Mouse (Mus musculus) liver, embryonic 12.5 days (tissue): ENCODE data around the gene Gucd1. TPM values are rescaled to one million over a fixed set of nuclear protein-coding genes. Genes with fewer than 3 reads are reported as not detected.
A peak's percentile ranks its signal among the peaks of the same experiment; 100 is the strongest.
"Not testable (repeated sequence)": the region's sequence is repeated elsewhere in the genome, so short reads cannot be mapped to it uniquely, and the experiment has no call there.

Experiments used
- ATAC-seq: fragments of 200-750 bp; cut with Nextera tagmentation; 2 replicates; pipeline ENCODE4 v1.8.0; 2017; ENCODE audit warnings: moderate number of reproducible peaks, mild to moderate bottlenecking, moderate library complexity
- H3K27ac ChIP-seq: fragments of 300-500 bp; sonication (generic); 2 replicates; pipeline ENCODE4 v1.5.1; 2016; ENCODE audit warnings: mild to moderate bottlenecking
- H3K27me3 ChIP-seq: fragments of 300-500 bp; sonication (generic); replicated peaks from 2 replicates; pipeline ENCODE4 v1.6.1; 2016; ENCODE audit warnings: mild to moderate bottlenecking, moderate library complexity
- H3K36me3 ChIP-seq: fragments of 300-500 bp; sonication (generic); 2 replicates; pipeline ENCODE4 v1.6.1; 2016; ENCODE audit warnings: mild to moderate bottlenecking, moderate library complexity
- H3K4me1 ChIP-seq: fragments of 300-500 bp; sonication (generic); 2 replicates; pipeline ENCODE4 v1.6.1; 2016
- H3K4me2 ChIP-seq: fragments of 300-500 bp; sonication (generic); 2 replicates; pipeline ENCODE4 v1.6.1; 2016; ENCODE audit warnings: mild to moderate bottlenecking, moderate library complexity
- H3K4me3 ChIP-seq: fragments of 300-500 bp; sonication (generic); 2 replicates; pipeline ENCODE4 v1.5.1; 2016; ENCODE audit warnings: mild to moderate bottlenecking, moderate library complexity
- H3K9ac ChIP-seq: fragments of 300-500 bp; sonication (generic); 2 replicates; pipeline ENCODE4 v1.6.1; 2016; ENCODE audit warnings: mild to moderate bottlenecking, moderate library complexity
- H3K9me3 ChIP-seq: fragments of 300-500 bp; sonication (generic); replicated peaks from 2 replicates; pipeline ENCODE4 v1.6.1; 2016; ENCODE audit warnings: mild to moderate bottlenecking, moderate library complexity
- WGBS: fragments of 180-500 bp; shearing (Covaris S2); methylation state at CpG from one replicate; pipeline ENCODE4 v1.1.7; 2016; ENCODE audit not compliant: insufficient replicate concordance; 5-methylcytosine and 5-hydroxymethylcytosine counted together
- polyA plus RNA-seq: library from polyadenylated mRNA; unstranded; fragments of >200 nt; fragmentation: Nextera tagmentation; extraction: Ambion mirVana; gene quantifications from 2 replicates; pipeline ENCODE4 v1.2.1, GENCODE M21; 2016

The Gucd1 gene
- polyA plus RNA-seq, 1 experiment from 2014 or later, result 50.5 TPM

DNA sequence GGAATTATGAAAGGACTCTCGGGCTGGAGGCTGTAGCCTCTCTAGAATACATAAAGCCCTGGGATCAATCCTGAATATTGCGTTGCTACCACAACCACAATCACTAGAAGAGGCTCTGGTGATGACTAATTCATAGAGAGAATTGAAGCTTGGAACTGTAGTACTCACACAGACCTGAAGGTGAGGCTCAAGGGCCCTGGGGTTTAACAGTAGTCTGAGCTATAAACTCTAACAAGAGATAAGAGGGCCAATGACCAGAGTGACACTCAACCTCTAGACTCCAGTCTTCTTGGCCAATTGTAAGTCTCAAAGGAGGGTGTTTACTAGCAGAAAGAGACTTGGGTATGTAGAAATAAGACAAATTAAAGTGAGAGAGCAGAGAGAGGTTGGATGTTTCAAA is 127.6 kb downstream of the Gucd1 start:
- Histone ChIP-seq H3K27me3 (no peaks in the 10 kb centered on the region), H3K4me3 (no peak overlapping the region), H3K4me2 (no peak overlapping the region), H3K27ac (no peak overlapping the region), H3K9me3 (no peaks in the 10 kb centered on the region; the same call in 1 of the 2 replicates), H3K9ac (no peak overlapping the region), H3K36me3 (no peaks in the 10 kb centered on the region), H3K4me1 (no peaks in the 10 kb centered on the region)
- WGBS, result 76% methylated on average over 2 of the region's 2 CpGs
- ATAC-seq, result no peak

- H3K9me3 ChIP-seq, result no peaks in the 10 kb centered on the region
- H3K4me3 ChIP-seq, result no peak overlapping the region
- ATAC-seq, result no peak
- H3K27me3 ChIP-seq, result no peaks in the 10 kb centered on the region
- no peak overlapping the region for H3K4me2 ChIP-seq
- WGBS, result 72% methylated on average over 10 of the region's 10 CpGs
- H3K4me1 ChIP-seq, result no peaks in the 10 kb centered on the region
- H3K27ac ChIP-seq, result no peak overlapping the region
- no peaks in the 10 kb centered on the region for H3K36me3 ChIP-seq
- H3K9ac ChIP-seq, result no peak overlapping the region
These were observed 139.1 kb downstream of the Gucd1 start for GRCm38 (mm10) chr10:75378688-75379087.

GRCm38 (mm10) chr10:75373655-75374351 is 144.0 kb downstream of the Gucd1 start:
- H3K27me3 ChIP-seq, H3K9ac ChIP-seq, H3K4me3 ChIP-seq, H3K27ac ChIP-seq, H3K4me1 ChIP-seq, H3K9me3 ChIP-seq, H3K36me3 ChIP-seq, H3K4me2 ChIP-seq, ATAC-seq: not testable (repeated sequence)
- WGBS, result 71% methylated on average over 16 of the region's 19 CpGs

GRCm38 (mm10) chr10:75365231-75365633 is 152.5 kb downstream of the Gucd1 start:
- WGBS, result 48% methylated on average over 6 of the region's 6 CpGs
- Histone ChIP-seq H3K9ac (no peak overlapping the region), H3K4me3 (no peak overlapping the region), H3K4me2 (peak overlapping the region; percentile 19; the same call in 1 of the 2 replicates), H3K27ac (no peak overlapping the region), H3K36me3 (no peaks in the 10 kb centered on the region), H3K4me1 (no peaks in the 10 kb centered on the region), H3K9me3 (no peaks in the 10 kb centered on the region), H3K27me3 (no peaks in the 10 kb centered on the region)
- ATAC-seq, result no peak

- Histone ChIP-seq H3K36me3 (no peaks in the 10 kb centered on the region), H3K27ac (0 out of 2 replicates have a peak overlapping the region, but pooled peaks have one; percentile 20), H3K9me3 (no peaks in the 10 kb centered on the region), H3K4me3 (no peak overlapping the region), H3K4me1 (no peaks in the 10 kb centered on the region), H3K27me3 (no peaks in the 10 kb centered on the region), H3K4me2 (no peak overlapping the region), H3K9ac (no peak overlapping the region)
- ATAC-seq, result no peak
- 69% methylated on average over 9 of the region's 9 CpGs for WGBS
These were observed 153.0 kb downstream of the Gucd1 start for GRCm38 (mm10) chr10:75364796-75365195.

- H3K27ac ChIP-seq, result 0 out of 2 replicates have a peak overlapping the region, but pooled peaks have one; percentile 25
- ATAC-seq, H3K4me2 ChIP-seq, H3K4me3 ChIP-seq, H3K36me3 ChIP-seq, H3K27me3 ChIP-seq, H3K9me3 ChIP-seq, H3K4me1 ChIP-seq, H3K9ac ChIP-seq: not testable (repeated sequence)
- WGBS, result 17% methylated on average over 1 of the region's 1 CpGs
These were observed 153.5 kb downstream of the Gucd1 start for GRCm38 (mm10) chr10:75364214-75364690.

DNA sequence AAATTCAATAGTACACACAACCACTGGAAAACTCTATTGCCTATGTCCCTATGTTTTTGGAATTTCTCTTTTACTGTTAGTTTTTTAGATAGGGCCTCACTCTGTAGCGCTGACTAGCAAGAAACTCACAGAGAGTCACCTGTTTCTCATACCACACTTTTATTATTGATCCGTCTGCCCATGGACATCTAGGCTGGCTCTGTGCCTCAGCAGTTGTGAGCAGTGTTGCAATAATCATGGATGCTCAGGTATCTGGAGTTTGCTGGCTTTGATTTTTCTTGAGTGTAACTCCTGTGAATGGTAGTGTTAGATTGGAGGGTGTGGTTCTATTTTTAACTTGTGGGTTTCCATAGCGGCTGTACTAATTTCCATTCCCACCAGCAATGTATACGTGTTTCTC is 162.4 kb downstream of the Gucd1 start:
- 46% methylated on average over 4 of the region's 4 CpGs for WGBS
- H3K9me3 ChIP-seq, result no peaks in the 10 kb centered on the region
- H3K36me3 ChIP-seq, result no peaks in the 10 kb centered on the region
- H3K4me1 ChIP-seq, result no peaks in the 10 kb centered on the region
- no peak overlapping the region for H3K27ac ChIP-seq
- no peak for ATAC-seq
- H3K9ac ChIP-seq, result no peak overlapping the region
- no peaks in the 10 kb centered on the region for H3K27me3 ChIP-seq
- H3K4me2 ChIP-seq, result no peak overlapping the region
- H3K4me3 ChIP-seq, result no peak overlapping the region

GRCm38 (mm10) chr10:75353838-75354241 is 163.9 kb downstream of the Gucd1 start:
- H3K9ac ChIP-seq, H3K4me2 ChIP-seq, H3K27me3 ChIP-seq, H3K9me3 ChIP-seq, H3K36me3 ChIP-seq, H3K4me3 ChIP-seq, H3K4me1 ChIP-seq, H3K27ac ChIP-seq: not testable (repeated sequence)
- 21% methylated on average over 9 of the region's 9 CpGs for WGBS
- peak; percentile 37; the same call in 1 of the 2 replicates for ATAC-seq

- no peaks in the 10 kb centered on the region for H3K9me3 ChIP-seq
- H3K4me2 ChIP-seq, result no peak overlapping the region
- H3K9ac ChIP-seq, result no peak overlapping the region
- no peaks in the 10 kb centered on the region for H3K4me1 ChIP-seq
- no peaks in the 10 kb centered on the region for H3K27me3 ChIP-seq
- no peak overlapping the region for H3K27ac ChIP-seq
- no peak overlapping the region for H3K4me3 ChIP-seq
- no peak for ATAC-seq
- H3K36me3 ChIP-seq, result no peaks in the 10 kb centered on the region
- WGBS, result 81% methylated on average over 12 of the region's 12 CpGs
These were observed 165.2 kb downstream of the Gucd1 start for GRCm38 (mm10) chr10:75352541-75352940.

DNA sequence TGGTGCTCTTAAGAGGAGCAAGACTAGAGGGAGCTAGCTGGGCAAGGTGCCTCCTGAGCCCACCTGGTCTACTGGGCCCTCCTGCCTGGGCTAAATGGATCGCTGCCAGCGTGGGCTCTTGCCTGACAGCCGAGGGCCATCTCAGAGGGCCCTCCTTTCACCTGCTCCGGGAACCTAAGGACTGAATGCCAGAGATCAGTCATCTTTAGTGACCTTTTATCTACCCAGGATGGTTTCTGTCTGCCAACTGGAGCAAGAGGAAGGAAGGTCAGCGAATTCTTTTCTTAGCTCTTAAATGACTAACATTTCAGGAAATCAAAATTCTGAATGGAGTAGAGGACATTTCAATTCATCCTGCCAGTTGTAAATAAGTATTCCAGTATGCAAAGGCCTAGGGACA is 167.2 kb downstream of the Gucd1 start:
- ATAC-seq, result no peak
- H3K27ac ChIP-seq, result no peak overlapping the region
- H3K9ac ChIP-seq, result no peak overlapping the region
- no peak overlapping the region for H3K4me3 ChIP-seq
- no peak overlapping the region for H3K4me2 ChIP-seq
- no peaks in the 10 kb centered on the region for H3K36me3 ChIP-seq
- no peaks in the 10 kb centered on the region for H3K9me3 ChIP-seq
- no peaks in the 10 kb centered on the region for H3K27me3 ChIP-seq
- 62% methylated on average over 5 of the region's 5 CpGs for WGBS
- no peaks in the 10 kb centered on the region for H3K4me1 ChIP-seq

DNA sequence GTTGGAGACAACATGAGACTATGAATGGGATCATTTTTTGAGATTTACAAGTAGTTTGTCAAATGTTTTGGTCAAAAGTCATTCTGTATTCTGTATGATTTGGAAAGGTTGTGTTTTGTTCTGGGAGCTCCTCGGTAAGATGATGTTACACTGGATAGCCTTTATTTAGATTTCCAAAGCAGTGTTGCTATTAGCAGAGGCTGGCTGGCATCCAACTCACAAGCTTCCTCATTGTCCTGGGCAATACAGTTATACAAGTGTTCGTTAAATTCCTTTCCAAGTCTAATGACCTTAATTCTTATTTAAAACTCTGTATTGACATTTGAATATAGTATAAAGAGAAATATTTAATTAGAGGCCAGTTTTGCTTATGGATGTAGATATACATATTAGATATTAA is 172.5 kb downstream of the Gucd1 start:
- Histone ChIP-seq H3K9me3 (no peaks in the 10 kb centered on the region), H3K9ac (no peak overlapping the region), H3K27ac (no peak overlapping the region), H3K4me2 (no peak overlapping the region), H3K27me3 (no peaks in the 10 kb centered on the region), H3K4me1 (no peaks in the 10 kb centered on the region), H3K4me3 (no peak overlapping the region), H3K36me3 (no peaks in the 10 kb centered on the region)
- no peak for ATAC-seq
- WGBS, result 63% methylated on average over 2 of the region's 2 CpGs

DNA sequence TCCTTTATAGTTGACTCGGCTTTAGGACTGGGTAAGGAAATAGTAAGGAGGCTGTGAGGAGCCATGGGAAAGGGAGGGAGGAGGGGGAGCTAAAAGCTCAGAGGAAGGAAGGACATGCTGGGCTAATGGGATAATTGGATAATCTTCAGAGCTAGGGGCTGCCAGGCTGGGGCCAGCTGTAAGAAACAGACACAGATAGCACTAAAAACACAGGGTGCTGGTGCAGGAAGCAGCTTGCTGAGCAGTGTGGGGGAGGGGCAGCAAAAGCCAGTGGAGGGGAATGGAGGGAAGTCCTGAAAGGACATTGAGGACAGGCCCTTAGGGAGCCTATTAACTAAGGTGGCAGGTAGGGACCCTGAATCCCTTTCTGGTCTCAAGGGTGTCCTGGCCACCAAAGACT is 173.2 kb downstream of the Gucd1 start:
- H3K4me2 ChIP-seq, H3K36me3 ChIP-seq, H3K27me3 ChIP-seq, H3K9ac ChIP-seq, H3K4me1 ChIP-seq, H3K9me3 ChIP-seq, H3K4me3 ChIP-seq, H3K27ac ChIP-seq: not testable (repeated sequence)
- 50% methylated on average over 1 of the region's 1 CpGs for WGBS
- 0 out of 2 replicates have a peak, but pooled peaks have one; percentile 24 for ATAC-seq

GRCm38 (mm10) chr10:75341936-75342335 is 175.8 kb downstream of the Gucd1 start:
- WGBS, result 37% methylated on average over 8 of the region's 8 CpGs
- H3K4me3 ChIP-seq, result no peak overlapping the region
- no peaks in the 10 kb centered on the region for H3K4me1 ChIP-seq
- H3K36me3 ChIP-seq, result no peaks in the 10 kb centered on the region
- H3K4me2 ChIP-seq, result no peak overlapping the region
- H3K27ac ChIP-seq, result no peak overlapping the region
- no peak overlapping the region for H3K9ac ChIP-seq
- ATAC-seq, result no peak
- no peaks in the 10 kb centered on the region for H3K9me3 ChIP-seq
- H3K27me3 ChIP-seq, result no peaks in the 10 kb centered on the region
